Mouse (Mus musculus): ENCODE measurements at regions not wholly inside any gene's neighbourhood (a gene's known extent, or its start where the extent isn't known, plus 50 kb on each side); places are given as distances from the start of the nearest gene placed in this dataset.
"Not testable (repeated sequence)": the region's sequence is repeated elsewhere in the genome, so short reads cannot be mapped to it uniquely, and the experiment has no call there.

DNA sequence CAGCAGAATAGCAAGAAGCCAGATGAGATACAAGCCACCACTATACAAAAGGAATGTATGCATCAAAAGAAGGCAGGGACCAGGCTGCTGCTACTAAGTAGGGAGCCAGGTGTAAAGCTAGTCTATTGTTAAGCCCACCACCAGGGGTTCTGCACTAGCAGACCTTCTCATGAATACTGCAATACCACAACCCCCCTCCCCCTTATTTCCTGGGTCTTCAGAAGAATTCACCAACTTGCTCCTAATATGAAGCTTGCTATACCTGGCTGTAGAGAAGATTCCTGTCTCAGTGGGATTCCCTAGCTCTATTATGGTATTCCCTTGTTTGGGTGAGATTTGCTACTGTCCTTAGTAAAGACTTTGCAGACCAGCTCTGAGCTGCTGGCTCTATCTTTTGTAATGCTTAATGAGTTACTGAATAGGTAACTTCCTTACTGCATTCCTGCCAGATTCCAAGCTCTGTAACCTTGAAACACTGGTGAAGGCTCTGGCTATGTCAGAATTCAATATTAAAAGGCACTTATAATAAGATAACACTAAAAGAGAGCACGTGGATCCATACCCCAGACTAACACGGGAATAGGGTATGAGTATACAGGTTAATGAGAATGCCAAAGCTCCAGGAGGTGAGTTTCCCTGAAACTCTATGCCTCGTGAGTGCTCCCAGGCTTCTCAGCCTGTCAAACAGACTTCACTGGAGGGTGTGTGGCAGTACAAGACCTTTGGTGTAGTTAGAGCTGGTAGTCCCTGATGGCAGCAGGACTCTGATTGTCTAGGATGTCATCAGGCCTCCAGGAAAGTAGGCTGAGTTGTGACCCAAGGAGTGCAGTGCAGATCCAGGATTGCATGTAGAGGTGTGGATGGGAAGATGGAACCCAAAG lies 455.5 kb downstream of the Plxdc2 start:
- not testable (repeated sequence) for DNase-seq

DNA sequence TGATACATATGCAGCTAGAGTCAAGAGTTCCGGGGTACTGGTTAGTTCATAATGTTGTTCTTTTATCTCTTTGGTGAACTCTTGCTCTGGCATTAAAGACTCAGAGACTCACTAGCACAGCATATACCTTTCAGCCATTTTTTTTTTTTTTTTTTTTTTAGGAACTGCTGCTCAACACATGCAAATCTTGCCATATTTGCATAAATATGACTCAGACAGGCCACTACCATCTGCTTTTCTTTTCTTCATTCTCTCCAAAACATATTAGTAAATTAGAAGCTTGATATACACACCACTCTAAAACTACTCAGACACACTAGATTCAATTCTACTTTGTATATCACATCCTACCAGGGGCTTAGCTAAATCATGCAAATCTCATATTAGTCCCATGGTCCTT lies 464.3 kb downstream of the Plxdc2 start:
- DNase-seq: peak; percentile 18

DNA sequence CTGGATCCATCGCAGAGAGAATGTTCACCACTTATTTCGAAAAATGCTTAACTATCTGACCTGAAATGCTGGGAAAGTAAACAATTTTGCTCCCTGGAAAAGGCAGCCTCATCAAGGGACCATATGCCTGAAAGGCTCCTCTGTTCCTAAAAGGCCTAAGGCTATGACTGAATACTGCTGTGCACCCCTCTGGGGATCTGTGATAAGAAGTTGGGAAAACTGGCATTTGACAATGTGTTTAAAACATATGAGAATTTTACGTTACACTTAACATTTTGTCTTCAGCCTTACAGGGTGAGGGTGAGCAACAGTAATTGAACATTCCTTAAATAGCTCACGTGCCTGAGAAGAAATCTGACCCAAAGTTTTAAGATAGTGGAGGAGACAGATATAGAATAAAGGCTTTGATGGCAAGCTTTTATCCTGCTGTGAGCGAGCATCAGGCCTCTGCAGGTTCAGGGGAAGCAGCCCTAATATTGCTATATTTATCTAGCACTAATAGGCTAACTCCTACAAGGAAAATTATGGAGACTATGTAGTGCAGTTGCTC lies 468.7 kb downstream of the Plxdc2 start:
- DNase-seq: no peak

DNA sequence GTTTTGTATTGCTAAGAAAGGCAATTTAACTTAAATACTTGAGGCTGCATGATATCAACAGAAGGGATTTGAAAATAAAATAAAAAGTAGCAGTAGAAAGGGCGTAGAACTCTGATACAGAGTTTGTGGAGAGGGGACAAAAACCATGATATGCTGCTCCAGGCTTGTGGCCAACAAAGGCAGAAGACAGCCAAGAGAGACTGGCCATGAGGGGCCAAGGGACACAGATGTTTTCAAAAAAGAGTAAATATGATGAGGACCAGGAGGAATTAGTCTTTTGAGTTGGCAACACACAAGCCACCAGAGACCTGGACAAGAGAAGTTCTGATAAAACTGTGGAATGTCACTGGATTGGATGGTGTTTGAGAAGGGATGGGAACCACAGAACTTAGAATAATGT lies 471.2 kb downstream of the Plxdc2 start:
- DNase-seq: no peak

DNA sequence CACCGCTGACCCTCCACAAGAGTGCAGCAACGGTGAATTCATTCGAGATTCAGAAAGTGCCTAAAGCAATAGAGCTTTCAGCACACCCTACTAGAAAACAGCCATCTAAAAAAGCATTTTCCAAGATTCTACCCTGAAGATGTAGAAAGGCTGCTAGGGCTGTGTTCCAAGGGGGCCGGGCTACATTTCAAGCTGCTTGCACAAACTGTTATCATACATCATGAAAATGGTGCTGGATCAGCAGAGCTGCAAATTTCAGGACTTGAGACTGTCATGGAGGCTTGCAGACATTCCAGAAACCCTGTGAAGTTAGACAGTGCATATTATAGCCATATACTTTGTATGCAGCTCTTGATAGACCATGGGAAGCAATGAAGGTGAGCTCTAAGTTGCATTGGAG lies 479.9 kb downstream of the Plxdc2 start:
- no peak for DNase-seq

DNA sequence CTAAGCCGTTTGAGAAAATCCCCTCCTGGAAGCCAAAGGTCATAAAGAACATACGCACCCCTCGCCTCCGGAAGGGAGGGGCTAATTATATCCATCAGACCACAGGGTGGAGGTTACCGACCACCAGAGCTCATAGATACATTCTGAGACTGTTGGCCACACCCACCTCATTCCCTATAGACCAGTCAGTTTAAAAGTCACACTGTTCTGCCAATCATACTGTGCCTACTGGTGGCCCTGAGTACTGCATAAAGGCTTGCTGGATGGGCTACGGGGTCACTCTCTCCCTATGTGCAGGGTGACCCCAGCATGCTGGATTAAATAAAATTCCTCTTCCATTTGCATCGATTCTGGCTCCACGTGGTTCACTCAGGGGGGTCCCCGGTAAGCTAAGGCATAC lies 482.6 kb downstream of the Plxdc2 start:
- no peak for DNase-seq

DNA sequence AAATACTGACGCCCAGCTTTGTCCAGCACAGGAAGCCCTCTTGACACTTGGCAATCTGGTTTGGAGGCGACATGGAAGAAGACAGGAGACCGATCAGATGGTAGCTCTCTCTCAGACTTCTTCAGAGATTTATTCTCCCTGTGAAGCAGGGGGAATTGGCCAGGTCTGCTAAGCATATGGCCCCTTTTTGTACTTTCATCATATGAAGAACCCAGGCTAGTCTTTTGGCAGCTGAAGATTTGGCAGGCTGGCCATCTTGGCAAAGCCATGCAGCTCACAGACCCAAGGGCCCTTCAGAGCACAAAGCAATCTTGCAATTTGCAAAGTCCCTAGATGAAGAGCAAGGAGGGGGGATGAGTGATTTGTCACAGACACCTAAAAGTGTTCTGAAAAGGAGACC lies 493.8 kb downstream of the Plxdc2 start:
- DNase-seq: no peak

DNA sequence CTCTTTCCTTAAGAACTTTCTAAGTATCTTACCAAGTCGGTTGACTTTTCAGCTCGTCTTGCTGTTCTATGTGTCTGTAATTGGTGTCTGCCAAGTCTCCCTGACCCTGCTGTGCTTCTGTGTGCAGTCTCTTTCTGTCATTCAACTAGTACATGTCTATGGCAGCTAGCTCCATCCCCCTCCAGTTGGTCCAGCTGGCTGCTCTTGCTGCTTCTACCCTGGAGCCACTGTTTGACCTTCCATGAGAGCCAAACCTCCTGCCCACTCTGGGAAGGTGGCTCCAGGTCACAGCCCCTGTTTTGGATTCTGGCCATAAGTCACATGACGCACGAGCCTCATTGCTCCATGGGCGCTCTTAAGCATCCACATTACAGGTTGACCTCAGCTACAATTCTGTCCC lies 504.0 kb downstream of the Plxdc2 start:
- DNase-seq: no peak

DNA sequence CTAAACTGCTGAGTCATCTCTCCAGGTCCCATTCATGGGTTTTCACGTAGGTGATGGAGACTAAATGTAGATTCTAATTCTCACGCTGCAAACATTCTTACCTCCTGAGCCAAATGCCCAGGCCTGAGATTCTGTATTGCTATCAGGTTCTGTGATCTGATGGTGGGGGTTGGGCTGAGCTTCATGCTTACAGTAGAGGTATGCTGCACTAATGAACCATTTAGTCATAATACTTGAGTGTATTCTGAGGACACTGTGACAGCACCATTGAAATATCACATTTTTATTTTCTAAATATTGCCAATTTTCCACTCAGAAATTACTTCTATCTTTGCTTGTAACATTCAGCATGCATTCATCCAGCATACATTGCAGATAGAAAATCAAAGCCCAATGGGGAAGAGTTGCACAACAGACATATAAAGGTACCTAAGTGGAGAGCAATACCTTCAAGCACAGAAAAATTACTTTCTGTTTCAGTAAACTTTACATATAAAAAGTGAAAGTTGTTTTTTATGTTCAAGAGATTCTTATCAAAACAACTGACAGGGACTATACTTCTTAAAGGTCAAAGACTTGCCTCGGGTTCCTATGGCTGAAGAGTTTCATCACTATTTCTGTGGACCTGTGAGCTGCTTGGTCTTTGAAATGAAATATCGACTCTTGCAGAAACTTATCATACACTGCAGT lies 510.2 kb downstream of the Plxdc2 start:
- DNase-seq: no peak

DNA sequence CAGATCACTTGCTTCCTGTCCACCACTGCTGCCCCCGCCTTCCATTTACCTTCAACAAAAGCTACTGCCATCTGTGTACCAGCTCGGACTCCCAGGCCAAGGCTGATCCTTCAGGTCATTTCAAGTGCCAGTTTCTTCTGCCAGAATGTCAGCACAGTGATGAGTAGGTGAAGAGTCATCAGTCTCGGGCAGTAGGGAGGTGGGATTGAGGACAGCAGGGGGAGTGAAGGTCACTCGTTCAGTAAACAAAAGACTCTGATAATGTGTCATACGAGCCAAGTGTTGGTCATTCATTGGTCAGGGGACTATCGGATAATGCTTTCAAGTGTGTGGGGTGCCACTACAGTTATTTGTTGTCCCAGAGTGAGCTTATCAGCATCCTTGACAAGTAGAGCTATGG lies 536.3 kb downstream of the Plxdc2 start:
- DNase-seq: not testable (repeated sequence)

DNA sequence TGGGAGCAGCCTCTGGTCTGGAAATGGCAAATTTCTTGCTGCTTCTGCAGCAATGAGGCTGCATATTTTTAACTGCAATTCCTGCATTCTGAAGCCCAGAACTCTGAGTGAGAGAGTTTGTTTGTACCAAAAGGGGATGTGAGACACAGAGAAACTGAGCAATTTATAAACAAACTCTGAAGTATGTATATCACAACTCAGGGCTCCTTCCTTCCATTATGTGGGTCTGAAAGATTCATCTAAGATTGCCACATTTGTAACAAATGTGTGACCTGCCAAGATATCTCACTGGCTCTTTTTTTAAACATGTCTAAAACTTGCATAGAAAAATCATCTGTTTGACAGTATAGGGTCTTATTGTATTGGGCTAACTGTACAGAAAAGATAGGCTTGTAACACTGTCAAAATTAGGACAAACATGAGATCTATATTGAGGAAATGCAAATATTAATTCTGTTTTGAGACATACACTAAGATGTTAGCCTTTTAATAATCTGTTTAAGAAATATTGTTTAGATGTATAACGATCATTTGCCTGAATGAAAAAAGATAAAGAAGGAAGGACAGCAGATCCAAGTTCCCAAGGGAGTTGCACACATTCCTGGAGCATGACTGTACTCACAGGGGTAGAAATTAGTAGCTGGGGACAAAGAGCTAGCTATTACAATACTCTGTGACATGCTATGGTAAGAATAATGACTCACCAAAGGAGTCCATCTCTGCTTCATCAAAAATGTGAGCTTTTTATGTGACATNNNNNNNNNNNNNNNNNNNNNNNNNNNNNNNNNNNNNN lies 553.3 kb downstream of the Plxdc2 start:
- no peak for DNase-seq

DNA sequence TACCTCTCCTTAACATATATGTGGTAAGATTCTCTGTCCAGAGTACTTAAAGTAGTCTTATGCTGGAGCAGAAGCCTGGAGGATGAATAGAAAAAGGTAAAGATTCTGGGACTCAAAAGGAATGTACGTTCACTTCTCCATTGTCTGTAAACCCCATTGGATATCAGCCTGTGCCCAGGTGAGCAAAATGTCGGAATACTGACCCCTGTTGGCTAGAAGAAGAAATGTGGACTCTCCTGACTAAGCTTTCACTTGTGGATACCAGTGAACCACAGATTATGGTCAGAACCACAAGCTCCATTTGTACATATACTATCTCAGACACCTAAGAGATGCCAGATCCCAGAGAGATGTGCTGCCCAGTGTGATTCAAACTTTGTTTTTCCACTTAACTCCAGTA lies 558.5 kb downstream of the Plxdc2 start:
- DNase-seq: peak; percentile 2

DNA sequence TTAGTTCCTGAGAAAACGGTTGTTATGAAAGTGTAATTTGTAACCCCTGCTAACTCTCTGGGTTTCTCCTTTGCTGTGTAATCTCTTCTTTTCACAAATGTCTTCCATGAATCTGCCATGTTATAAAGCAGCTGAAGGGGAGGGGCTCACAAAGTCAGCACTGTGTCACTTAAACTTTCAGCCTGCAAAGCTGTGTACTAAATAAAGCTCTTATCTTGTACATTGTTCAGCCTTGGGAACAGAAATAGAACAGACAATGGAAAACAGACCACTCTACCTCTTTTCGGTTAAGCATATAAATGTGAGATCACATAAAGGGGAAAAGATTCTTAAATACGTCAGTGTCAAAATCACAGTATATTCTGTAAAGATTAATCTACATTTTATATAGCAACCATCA lies 573.9 kb downstream of the Plxdc2 start:
- DNase-seq: no peak

DNA sequence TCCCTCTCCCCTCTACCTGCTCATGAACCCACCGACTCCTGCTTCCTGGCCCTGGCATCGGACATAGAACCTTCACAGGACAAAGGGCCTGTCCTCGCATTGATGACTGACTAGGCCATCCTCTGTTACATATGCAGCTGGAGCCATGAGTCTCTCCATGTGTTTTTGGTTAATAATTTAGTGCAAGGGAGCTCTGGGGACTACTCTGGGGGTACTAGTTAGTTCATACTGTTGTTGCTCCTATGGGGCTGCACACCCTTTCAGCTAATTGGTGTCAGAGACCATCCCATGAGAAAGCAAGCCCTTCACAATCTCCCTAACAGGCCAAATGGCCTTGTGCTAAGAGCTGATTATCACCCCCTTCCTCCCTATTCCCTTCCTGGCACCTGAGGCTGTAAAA lies 603.3 kb downstream of the Plxdc2 start:
- no peak for DNase-seq

DNA sequence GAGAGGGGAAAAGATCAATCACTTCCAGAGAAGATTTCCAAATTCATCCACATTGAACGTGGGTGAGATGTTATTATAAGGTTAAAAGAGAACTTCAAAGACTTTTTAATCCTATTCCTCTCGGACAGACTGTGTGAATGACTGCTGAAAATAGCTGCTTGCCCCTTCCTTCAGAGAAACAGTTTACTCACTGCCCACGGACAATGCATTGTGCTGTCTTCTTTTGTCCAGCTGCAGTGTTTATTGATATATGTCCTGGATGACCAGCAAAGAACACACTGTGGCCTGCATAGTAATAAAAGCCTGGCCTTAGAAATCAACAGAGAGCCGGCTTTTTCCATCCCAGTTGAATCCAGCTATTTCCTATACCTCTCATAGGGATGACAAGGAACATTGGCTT lies 621.3 kb downstream of the Plxdc2 start:
- DNase-seq: no peak

DNA sequence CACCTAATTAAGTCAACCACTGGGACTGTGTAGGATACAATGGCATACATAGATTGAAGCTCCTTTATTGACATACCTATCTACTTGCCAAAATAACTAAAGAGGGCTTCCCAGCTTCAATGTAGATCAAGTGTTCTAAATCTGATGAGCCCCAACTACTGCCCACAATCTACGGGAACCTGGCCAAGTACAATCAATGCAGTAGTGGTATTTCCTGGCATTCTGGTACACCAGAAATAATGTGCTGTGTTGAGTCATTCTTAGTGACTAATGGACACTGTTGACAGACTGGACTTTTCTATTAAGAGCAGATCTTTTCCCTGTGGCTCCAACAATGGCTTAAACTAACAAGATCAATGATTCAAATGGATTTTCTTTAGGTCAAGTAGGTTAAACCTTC lies 626.7 kb downstream of the Plxdc2 start:
- DNase-seq: no peak

DNA sequence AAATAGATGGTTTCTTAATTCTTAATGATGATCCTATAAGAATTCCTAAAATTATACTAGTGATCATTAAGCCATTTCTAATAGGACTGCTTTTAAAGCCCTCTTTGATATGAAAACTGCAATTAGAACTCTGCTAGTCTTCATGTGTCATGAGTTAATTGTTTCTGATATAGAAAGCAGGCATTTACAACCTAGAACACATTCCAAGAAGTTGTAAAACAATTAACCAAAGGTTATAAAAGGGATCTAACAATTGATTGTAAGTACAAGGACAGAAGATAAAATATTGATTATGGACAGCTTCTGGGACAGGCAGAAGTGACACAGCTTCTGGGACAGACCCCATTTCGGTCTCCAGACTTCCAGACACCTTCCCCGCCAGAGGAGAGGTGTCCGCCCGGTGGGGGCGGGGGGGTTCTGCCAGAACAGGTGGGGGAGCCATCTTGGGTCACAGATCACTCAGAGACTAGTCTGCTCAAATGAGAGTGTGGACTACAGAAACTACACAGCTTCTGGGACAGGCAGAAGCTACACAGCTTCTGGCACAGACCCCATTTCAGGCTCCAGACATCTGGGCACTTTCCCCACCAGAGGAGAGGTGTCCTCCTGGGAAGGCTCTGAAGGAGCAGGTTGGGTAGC lies 627.6 kb downstream of the Plxdc2 start:
- DNase-seq: no peak
